Mouse (Mus musculus) yolk sac, embryonic 10.5 days (tissue): ENCODE results near the gene Pear1.

Source experiments
- DNase-seq: peaks from one replicate; pipeline ENCODE4 v3.0.0-alpha.2; 2017; ENCODE audit warnings: low spot score

Pear1 gene

GRCm38 (mm10) chr3:87765631-87766283 is 58.3 kb downstream of the Pear1 start:
- no peak for DNase-seq

GRCm38 (mm10) chr3:87765091-87765490 is 59.0 kb downstream of the Pear1 start:
- peak; percentile 64 for DNase-seq

- peak; percentile 44 for DNase-seq
These were observed 59.6 kb downstream of the Pear1 start for GRCm38 (mm10) chr3:87764506-87764905.

GRCm38 (mm10) chr3:87763683-87764289 is 60.3 kb downstream of the Pear1 start:
- DNase-seq = peak; percentile 61

GRCm38 (mm10) chr3:87763202-87763601 is 60.9 kb downstream of the Pear1 start:
- no peak for DNase-seq

GRCm38 (mm10) chr3:87761408-87762375 is 62.4 kb downstream of the Pear1 start:
- DNase-seq = no peak

GRCm38 (mm10) chr3:87758641-87759040 is 65.5 kb downstream of the Pear1 start:
- DNase-seq = no peak

GRCm38 (mm10) chr3:87756488-87756887 is 67.6 kb downstream of the Pear1 start:
- no peak for DNase-seq

- DNase-seq = peak; percentile 69
These were observed 68.1 kb downstream of the Pear1 start for GRCm38 (mm10) chr3:87755964-87756363.

GRCm38 (mm10) chr3:87753829-87754228 is 70.3 kb downstream of the Pear1 start:
- no peak for DNase-seq

- DNase-seq = no peak
These were observed 71.5 kb downstream of the Pear1 start for GRCm38 (mm10) chr3:87752567-87752966.

- no peak for DNase-seq
These were observed 74.1 kb downstream of the Pear1 start for GRCm38 (mm10) chr3:87749977-87750376.

- DNase-seq = peak; percentile 26
These were observed 75.1 kb downstream of the Pear1 start for GRCm38 (mm10) chr3:87749036-87749435.

GRCm38 (mm10) chr3:87748431-87748830 is 75.7 kb downstream of the Pear1 start, which contains the start of gene Lrrc71:
TSS of gene Lrrc71 (minus strand) at chr3:87748625.
- no peak for DNase-seq

- no peak for DNase-seq
These were observed 79.0 kb downstream of the Pear1 start for GRCm38 (mm10) chr3:87745036-87745659.

GRCm38 (mm10) chr3:87743927-87744326 is 80.2 kb downstream of the Pear1 start:
- DNase-seq = no peak

GRCm38 (mm10) chr3:87742735-87743134 is 81.4 kb downstream of the Pear1 start:
- DNase-seq = no peak

GRCm38 (mm10) chr3:87742013-87742412 is 82.1 kb downstream of the Pear1 start:
- DNase-seq = no peak

- DNase-seq = no peak
These were observed 85.2 kb downstream of the Pear1 start for GRCm38 (mm10) chr3:87738906-87739305.

GRCm38 (mm10) chr3:87735335-87735734 is 88.8 kb downstream of the Pear1 start:
- no peak for DNase-seq

GRCm38 (mm10) chr3:87733984-87734761 is 89.9 kb downstream of the Pear1 start:
- DNase-seq = no peak
